Mouse (Mus musculus): ENCODE data around the gene Il1r1. TPM values are rescaled to one million over a fixed set of nuclear protein-coding genes. Genes with fewer than 3 reads are reported as not detected.

Gene Il1r1
- total RNA-seq, 2 experiments from 2014 or later: 5.0 to 9.7 TPM

- ATAC-seq (replicated peaks; ENCODE audit: low FRiP score, poor library complexity, severe bottlenecking): no peak
These were observed 130.6 kb downstream of the Il1r1 start for GRCm38 (mm10) chr1:40355431-40355843.

DNA sequence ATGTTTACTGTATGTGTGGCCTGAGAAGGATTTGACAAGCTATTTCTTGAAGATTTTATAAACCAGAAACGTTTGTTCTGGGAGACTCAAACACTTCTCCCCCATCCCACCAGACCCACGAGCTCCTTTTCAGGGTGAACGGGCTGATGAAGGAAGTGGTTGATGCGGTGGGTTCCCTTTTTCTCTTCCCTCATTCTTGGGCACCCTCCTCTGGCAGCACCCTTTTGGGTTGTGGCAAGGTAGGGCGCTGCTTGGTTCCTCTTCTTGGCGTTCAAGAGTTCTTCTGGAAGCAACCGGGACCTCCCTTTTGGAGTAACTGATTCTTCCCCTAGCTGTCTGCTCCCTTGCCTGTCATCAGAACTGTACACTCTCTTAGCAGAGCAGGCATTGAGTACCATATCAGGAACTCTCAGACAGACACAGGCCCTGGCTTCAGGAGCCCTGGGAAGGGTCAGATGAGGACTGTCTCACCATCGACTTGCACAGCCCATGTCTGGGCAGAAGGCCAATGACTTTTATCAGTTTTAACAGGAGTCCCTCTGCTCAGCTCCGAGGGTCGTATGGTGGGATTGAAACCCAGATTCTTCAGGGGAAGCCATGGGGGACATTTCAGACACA lies 131.1 kb downstream of the Il1r1 start:
- peak; percentile 69 for ATAC-seq (replicated peaks; ENCODE audit: low FRiP score, poor library complexity, severe bottlenecking)

DNA sequence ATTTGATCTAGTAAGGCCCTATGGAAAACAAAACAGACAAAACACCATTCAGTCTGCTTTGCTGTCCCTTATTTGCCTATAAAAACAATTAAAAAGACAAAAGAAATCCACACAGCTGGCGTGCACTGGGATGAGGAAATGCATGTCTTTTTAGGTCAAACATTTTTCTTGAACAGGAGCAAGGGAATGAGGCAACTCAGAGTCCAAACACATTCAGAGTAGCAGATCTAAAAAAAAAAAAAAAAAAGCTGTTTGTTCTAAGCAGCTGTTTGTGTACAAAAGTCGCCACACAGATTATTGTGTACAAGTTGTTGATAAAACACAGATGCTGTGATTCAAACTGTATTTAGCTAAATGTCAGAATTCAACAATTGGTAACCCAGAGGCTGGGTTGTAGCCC lies 133.0 kb downstream of the Il1r1 start:
- ATAC-seq (replicated peaks; ENCODE audit: low FRiP score, poor library complexity, severe bottlenecking): no peak

DNA sequence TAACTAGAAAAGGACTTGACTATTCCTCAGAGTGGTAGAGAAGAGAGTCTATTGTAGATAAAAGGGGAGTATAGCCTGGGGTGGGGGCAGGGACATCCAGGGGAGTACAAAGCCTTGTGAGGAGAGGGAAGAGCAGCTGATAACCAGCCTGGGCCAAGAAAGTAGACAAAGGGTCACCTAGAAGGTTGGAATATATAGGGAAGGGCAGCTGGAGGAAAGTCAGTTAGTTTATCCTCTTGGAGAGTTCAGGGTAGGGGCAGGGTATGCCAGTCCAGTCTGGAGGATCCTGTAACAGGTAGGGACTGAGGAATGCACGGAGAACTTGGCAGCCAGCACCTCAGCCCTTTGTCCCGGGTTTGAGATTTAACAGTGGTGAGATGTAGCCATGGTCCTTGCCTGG lies 133.5 kb downstream of the Il1r1 start:
- no peak for ATAC-seq (replicated peaks; ENCODE audit: low FRiP score, poor library complexity, severe bottlenecking)

DNA sequence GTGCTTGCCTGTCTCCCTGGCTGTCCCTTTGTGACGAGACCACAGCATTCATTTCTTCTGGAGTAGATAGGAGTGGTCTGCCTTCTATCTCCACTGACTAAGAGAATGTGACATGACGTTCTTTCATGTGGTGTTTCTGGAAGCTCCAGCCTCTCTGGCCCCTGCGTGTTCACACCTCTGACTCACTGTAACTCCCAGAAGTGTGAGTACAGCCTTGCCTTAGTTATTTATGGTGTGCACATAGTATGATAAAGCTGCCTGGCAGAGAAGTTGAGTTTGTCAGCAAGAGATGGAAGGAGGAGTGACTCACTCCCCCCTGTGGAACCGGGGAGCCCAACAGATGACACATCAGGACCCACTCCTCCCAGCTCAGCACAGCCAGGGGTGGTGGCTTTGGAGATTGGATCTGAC lies 133.9 kb downstream of the Il1r1 start:
- no peak for ATAC-seq (replicated peaks; ENCODE audit: low FRiP score, poor library complexity, severe bottlenecking)

GRCm38 (mm10) chr1:40359731-40360130 lies 134.9 kb downstream of the Il1r1 start:
- no peak for ATAC-seq (replicated peaks; ENCODE audit: low FRiP score, poor library complexity, severe bottlenecking)

- no peak for ATAC-seq (replicated peaks; ENCODE audit: low FRiP score, poor library complexity, severe bottlenecking)
These were observed 136.1 kb downstream of the Il1r1 start for GRCm38 (mm10) chr1:40360969-40361368.

DNA sequence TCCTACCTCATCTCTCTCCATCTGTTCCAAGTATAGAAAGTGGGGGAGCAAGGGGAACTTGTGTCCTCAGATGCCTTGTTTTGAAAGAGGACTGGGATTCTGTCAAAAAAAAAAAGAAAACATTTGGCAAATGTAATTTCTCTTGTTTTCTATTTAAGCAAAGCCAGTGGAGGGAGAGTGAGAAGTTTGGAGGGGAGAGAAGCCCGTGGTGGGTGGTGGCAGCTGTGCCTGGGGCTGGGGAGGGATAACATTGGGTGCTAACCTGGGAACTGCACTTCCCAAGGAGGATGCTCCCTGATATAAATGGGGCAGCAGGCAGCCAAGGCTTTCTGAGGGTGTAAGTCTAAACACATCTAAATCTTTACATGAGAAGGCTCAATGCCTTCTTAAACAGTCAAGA lies 136.7 kb downstream of the Il1r1 start:
- ATAC-seq (replicated peaks; ENCODE audit: low FRiP score, poor library complexity, severe bottlenecking): no peak

DNA sequence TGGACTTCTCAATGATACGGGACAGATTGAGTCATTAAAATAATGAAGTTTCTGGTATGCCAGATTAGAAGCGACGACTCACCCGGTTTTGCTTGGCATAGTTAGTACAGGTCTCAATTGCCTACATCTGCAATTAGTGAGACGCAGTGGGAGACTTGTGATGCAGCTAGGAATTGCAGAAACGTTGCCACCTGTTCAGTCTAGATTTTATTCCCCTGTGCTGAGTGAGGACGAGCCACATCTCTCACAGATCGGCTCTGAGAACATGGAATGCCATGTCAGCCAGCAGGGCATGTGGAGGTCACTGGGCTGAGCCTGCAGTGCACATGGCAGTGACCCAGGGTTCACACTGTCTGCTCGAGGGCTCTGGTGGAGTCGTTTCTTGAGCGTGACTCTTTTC lies 137.9 kb downstream of the Il1r1 start:
- ATAC-seq (replicated peaks; ENCODE audit: low FRiP score, poor library complexity, severe bottlenecking): no peak

Other genes starting within 250 kb of the Il1r1 start
- gene Il1r2, start 151.0 kb upstream of the Il1r1 start, total RNA-seq (2015; ENCODE audit: low replicate concordance): 6.7 TPM in 1 of 2 replicates, not detected in the other
- 1.6 and 6.9 TPM in 2 replicates for gene Il1r2, start 151.0 kb upstream of the Il1r1 start, total RNA-seq (2017; ENCODE audit: low replicate concordance)
- 2.5 and 3.4 TPM in 2 replicates for gene Il1rl2, start 99.5 kb downstream of the Il1r1 start, total RNA-seq (2015; ENCODE audit: low replicate concordance)
- gene Il1rl2, start 99.5 kb downstream of the Il1r1 start, total RNA-seq (2017; ENCODE audit: low replicate concordance): 2.8 TPM in 1 of 2 replicates, not detected in the other
- gene Il1rl1, start 204.5 kb downstream of the Il1r1 start, total RNA-seq (2015; ENCODE audit: low replicate concordance): 34.2 and 38.6 TPM in 2 replicates
- gene Il1rl1, start 204.5 kb downstream of the Il1r1 start, total RNA-seq (2017; ENCODE audit: low replicate concordance): 40.8 and 42.7 TPM in 2 replicates
- gene Il18r1, start 240.5 kb downstream of the Il1r1 start, total RNA-seq (2015; ENCODE audit: low replicate concordance): not detected in 2 replicates
- gene Il18r1, start 240.5 kb downstream of the Il1r1 start, total RNA-seq (2017; ENCODE audit: low replicate concordance): 2.4 and 4.0 TPM in 2 replicates